Mouse (Mus musculus): ENCODE measurements around the gene Ccpg1. TPM values are rescaled to one million over a fixed set of nuclear protein-coding genes. Genes with fewer than 3 reads are reported as not detected.

The Ccpg1 gene
- polyA plus RNA-seq, 1 experiment from 2014 or later, result 43.8 TPM

GRCm38 (mm10) chr9:73012629-73013028, 27.4 kb downstream of the Ccpg1 start:
- Histone ChIP-seq H3K9ac (ENCODE audit: low read depth, low read length) (no peak overlapping the region), H3K4me1 (replicated peaks; ENCODE audit: insufficient read depth, low read length) (no peaks in the 10 kb centered on the region), H3K9me3 (replicated peaks; ENCODE audit: low read length) (no peaks in the 10 kb centered on the region), H3K36me3 (ENCODE audit: insufficient read depth, low read length) (peaks cover 45% of the 10 kb centered on the region), H3K4me3 (replicated peaks; ENCODE audit: low read depth, low read length) (no peak overlapping the region), H3K27ac (no peak overlapping the region), H3K4me2 (ENCODE audit: low read length) (no peak overlapping the region), H3K27me3 (ENCODE audit: insufficient read depth, low read length) (no peaks in the 10 kb centered on the region)
- DNase-seq (ENCODE audit: low spot score) (peak; percentile 15), ATAC-seq (replicated peaks; ENCODE audit: low FRiP score, low read depth) (no peak)
- no peak; the same call in 1 of the 2 replicates for TF ChIP-seq CTCF (IDR thresholded peaks at IDR 0.05; ENCODE audit: low read depth)
- 92% methylated on average over 4 of the region's 4 CpGs for WGBS

GRCm38 (mm10) chr9:73014724-73015123, 29.5 kb downstream of the Ccpg1 start:
- no peak for TF ChIP-seq CTCF (IDR thresholded peaks at IDR 0.05; ENCODE audit: low read depth)
- Histone ChIP-seq H3K4me2 (ENCODE audit: low read length) (no peak overlapping the region), H3K4me1 (replicated peaks; ENCODE audit: insufficient read depth, low read length) (no peaks in the 10 kb centered on the region), H3K36me3 (ENCODE audit: insufficient read depth, low read length) (peaks cover 38% of the 10 kb centered on the region), H3K4me3 (replicated peaks; ENCODE audit: low read depth, low read length) (no peak overlapping the region), H3K27me3 (ENCODE audit: insufficient read depth, low read length) (no peaks in the 10 kb centered on the region), H3K27ac (no peak overlapping the region), H3K9me3 (replicated peaks; ENCODE audit: low read length) (no peaks in the 10 kb centered on the region), H3K9ac (ENCODE audit: low read depth, low read length) (no peak overlapping the region)
- ATAC-seq (replicated peaks; ENCODE audit: low FRiP score, low read depth), result no peak
- WGBS, result 74% methylated on average over 13 of the region's 13 CpGs
- no peak for DNase-seq (ENCODE audit: low spot score)

GRCm38 (mm10) chr9:73019841-73020240, 34.6 kb downstream of the Ccpg1 start:
- Histone ChIP-seq H3K4me3 (replicated peaks; ENCODE audit: low read depth, low read length) (no peak overlapping the region), H3K9me3 (replicated peaks; ENCODE audit: low read length) (no peaks in the 10 kb centered on the region), H3K27ac (no peak overlapping the region), H3K4me1 (replicated peaks; ENCODE audit: insufficient read depth, low read length) (no peaks in the 10 kb centered on the region), H3K27me3 (ENCODE audit: insufficient read depth, low read length) (no peaks in the 10 kb centered on the region), H3K36me3 (ENCODE audit: insufficient read depth, low read length) (peaks cover 11% of the 10 kb centered on the region), H3K9ac (ENCODE audit: low read depth, low read length) (no peak overlapping the region), H3K4me2 (ENCODE audit: low read length) (no peak overlapping the region)
- ATAC-seq (replicated peaks; ENCODE audit: low FRiP score, low read depth), result no peak
- no peak for TF ChIP-seq CTCF (IDR thresholded peaks at IDR 0.05; ENCODE audit: low read depth)
- no peak for DNase-seq (ENCODE audit: low spot score)
- 95% methylated on average over 10 of the region's 10 CpGs for WGBS

GRCm38 (mm10) chr9:73020566-73021097, 35.4 kb downstream of the Ccpg1 start:
- no peak for TF ChIP-seq CTCF (IDR thresholded peaks at IDR 0.05; ENCODE audit: low read depth)
- 92% methylated on average over 5 of the region's 5 CpGs for WGBS
- Histone ChIP-seq H3K9ac (ENCODE audit: low read depth, low read length) (no peak overlapping the region), H3K9me3 (replicated peaks; ENCODE audit: low read length) (no peaks in the 10 kb centered on the region), H3K27me3 (ENCODE audit: insufficient read depth, low read length) (no peaks in the 10 kb centered on the region), H3K27ac (no peak overlapping the region), H3K4me3 (replicated peaks; ENCODE audit: low read depth, low read length) (no peak overlapping the region), H3K4me2 (ENCODE audit: low read length) (no peak overlapping the region), H3K36me3 (ENCODE audit: insufficient read depth, low read length) (peaks cover 11% of the 10 kb centered on the region), H3K4me1 (replicated peaks; ENCODE audit: insufficient read depth, low read length) (no peaks in the 10 kb centered on the region)
- no peak for DNase-seq (ENCODE audit: low spot score)
- no peak for ATAC-seq (replicated peaks; ENCODE audit: low FRiP score, low read depth)

GRCm38 (mm10) chr9:73025818-73026636, 40.8 kb downstream of the Ccpg1 start:
- DNase-seq (ENCODE audit: low spot score) (no peak), ATAC-seq (replicated peaks; ENCODE audit: low FRiP score, low read depth) (0 out of 2 replicates have a peak, but pooled peaks have one; percentile 13)
- H3K27me3 ChIP-seq (ENCODE audit: insufficient read depth, low read length), result no peaks in the 10 kb centered on the region
- no peak overlapping the region; the same call in 1 of the 2 replicates for H3K4me2 ChIP-seq (ENCODE audit: low read length)
- no peak overlapping the region for H3K27ac ChIP-seq
- H3K4me3 ChIP-seq (replicated peaks; ENCODE audit: low read depth, low read length), result no peak overlapping the region
- peaks cover 11% of the 10 kb centered on the region for H3K36me3 ChIP-seq (ENCODE audit: insufficient read depth, low read length)
- 31% methylated on average over 17 of the region's 17 CpGs for WGBS
- no peak for TF ChIP-seq CTCF (IDR thresholded peaks at IDR 0.05; ENCODE audit: low read depth)
- H3K9me3 ChIP-seq (replicated peaks; ENCODE audit: low read length), result no peaks in the 10 kb centered on the region
- H3K4me1 ChIP-seq (replicated peaks; ENCODE audit: insufficient read depth, low read length), result no peaks in the 10 kb centered on the region
- H3K9ac ChIP-seq (ENCODE audit: low read depth, low read length), result no peak overlapping the region

GRCm38 (mm10) chr9:73030443-73030842, 45.2 kb downstream of the Ccpg1 start:
- Histone ChIP-seq H3K4me1 (replicated peaks; ENCODE audit: insufficient read depth, low read length) (no peaks in the 10 kb centered on the region), H3K4me2 (ENCODE audit: low read length) (no peak overlapping the region), H3K27ac (no peak overlapping the region), H3K9me3 (replicated peaks; ENCODE audit: low read length) (no peaks in the 10 kb centered on the region), H3K4me3 (replicated peaks; ENCODE audit: low read depth, low read length) (no peak overlapping the region), H3K9ac (ENCODE audit: low read depth, low read length) (no peak overlapping the region), H3K36me3 (ENCODE audit: insufficient read depth, low read length) (peaks cover 21% of the 10 kb centered on the region), H3K27me3 (ENCODE audit: insufficient read depth, low read length) (no peaks in the 10 kb centered on the region)
- no peak for TF ChIP-seq CTCF (IDR thresholded peaks at IDR 0.05; ENCODE audit: low read depth)
- DNase-seq (ENCODE audit: low spot score) (no peak), ATAC-seq (replicated peaks; ENCODE audit: low FRiP score, low read depth) (no peak)
- WGBS, result 100% methylated on average over 1 of the region's 1 CpGs

Data from kidney, postnatal 0 days (tissue).